Mouse (Mus musculus) bone marrow, adult 2 months (tissue): ENCODE measurements around the gene Uck2. TPM values are rescaled to one million over a fixed set of nuclear protein-coding genes. Genes with fewer than 3 reads are reported as not detected.

ENCODE experiments used
- H3K27ac ChIP-seq: fragments of 200-500 bp; 2 replicates; pipeline ENCODE4 v1.5.1; 2012; ENCODE audit warnings: low read depth, mild to moderate bottlenecking, control low read depth, inconsistent platforms, low read length; ENCODE audit not compliant: control insufficient read depth, poor library complexity, insufficient read depth
- H3K4me1 ChIP-seq: fragments of 200-500 bp; 2 replicates; pipeline ENCODE4 v1.6.1; 2011; ENCODE audit warnings: low read length; ENCODE audit not compliant: control insufficient read depth, insufficient read depth
- H3K4me3 ChIP-seq: fragments of 200-500 bp; replicated peaks from 2 replicates; pipeline ENCODE3; 2011; ENCODE audit warnings: mild to moderate bottlenecking, low read depth, low read length, control low read depth; ENCODE audit not compliant: control insufficient read depth
- CTCF ChIP-seq: fragments of 200-500 bp; IDR thresholded peaks from 2 replicates; pipeline ENCODE4 v1.5.1; 2011; ENCODE audit warnings: low read length, control low read depth; ENCODE audit not compliant: control insufficient read depth, insufficient read depth
- POLR2A ChIP-seq: fragments of 200-500 bp; IDR thresholded peaks from 2 replicates; pipeline ENCODE4 v1.6.1; 2011; ENCODE audit warnings: low read depth, mild to moderate bottlenecking, control low read depth, low read length, borderline replicate concordance; ENCODE audit not compliant: control insufficient read depth
- WGBS: fragments of 180-500 bp; shearing (Covaris S2); methylation state at CpG from one replicate; pipeline ENCODE4 v1.1.7; 2018; 5-methylcytosine and 5-hydroxymethylcytosine counted together
- polyA plus RNA-seq: library from polyadenylated mRNA; stranded (reverse); fragments of >200 nt; gene quantifications from 2 replicates; pipeline ENCODE4 v1.2.4, GENCODE M21; 2011; ENCODE audit warnings: low replicate concordance; ENCODE audit not compliant: missing spikeins, insufficient read depth, insufficient read length

The Uck2 gene
- polyA plus RNA-seq, 1 experiment = 42.3 TPM

DNA sequence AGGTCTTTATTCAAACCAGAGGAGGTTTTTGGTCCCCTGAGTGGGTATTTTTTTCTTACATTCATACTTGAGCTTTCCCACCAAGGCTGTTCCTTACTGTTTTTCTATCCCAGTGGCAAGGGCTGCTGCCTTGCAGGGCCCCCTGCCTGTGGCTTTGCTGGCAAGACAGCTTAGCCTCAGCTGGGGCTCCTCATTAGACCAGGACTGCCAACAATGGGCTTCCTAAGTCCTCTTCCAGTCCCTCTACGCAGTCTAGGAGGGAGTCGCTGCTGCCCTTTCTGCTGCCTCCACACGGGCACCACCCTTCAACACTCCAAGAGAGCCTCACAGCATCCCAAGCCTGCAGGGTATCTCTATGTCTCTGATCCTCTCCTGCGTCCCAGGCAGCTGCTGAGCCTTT, 76.3 kb downstream of the Uck2 start:
- no peaks in the 10 kb centered on the region for H3K4me1 ChIP-seq
- H3K4me3 ChIP-seq = no peak overlapping the region
- H3K27ac ChIP-seq = no peak overlapping the region
- WGBS = 70% methylated on average over 4 of the region's 4 CpGs
- TF ChIP-seq POLR2A (no peak), CTCF (no peak)

GRCm38 (mm10) chr1:167205177-167205750, 79.9 kb downstream of the Uck2 start:
- TF ChIP-seq POLR2A (no peak), CTCF (no peak)
- H3K4me1 ChIP-seq = no peaks in the 10 kb centered on the region
- WGBS = 79% methylated on average over 8 of the region's 8 CpGs
- no peak overlapping the region for H3K4me3 ChIP-seq
- no peak overlapping the region for H3K27ac ChIP-seq

DNA sequence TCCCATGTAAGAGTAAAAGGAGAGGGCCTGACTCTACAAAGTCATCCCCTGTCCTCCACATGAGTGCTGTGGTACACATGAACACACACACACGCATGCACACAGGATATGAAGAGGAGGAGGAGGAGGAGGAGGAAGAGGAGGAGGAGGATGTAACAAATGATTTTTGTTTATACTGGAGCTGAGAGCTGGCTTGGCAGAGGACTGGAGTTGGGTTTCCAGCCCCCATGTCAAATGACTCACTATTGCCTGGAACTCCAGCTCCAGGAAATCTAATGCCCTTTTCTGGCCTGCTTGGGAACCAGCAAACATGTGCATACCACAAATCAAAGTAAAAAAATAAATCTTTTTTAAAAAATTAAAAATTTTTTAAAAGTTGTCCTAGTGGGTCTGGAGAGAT, 80.7 kb downstream of the Uck2 start:
- H3K4me1 ChIP-seq = no peaks in the 10 kb centered on the region
- no peak overlapping the region for H3K4me3 ChIP-seq
- no peak for TF ChIP-seq POLR2A
- no peak for TF ChIP-seq CTCF
- H3K27ac ChIP-seq = no peak overlapping the region
- WGBS = 95% methylated on average over 1 of the region's 1 CpGs

DNA sequence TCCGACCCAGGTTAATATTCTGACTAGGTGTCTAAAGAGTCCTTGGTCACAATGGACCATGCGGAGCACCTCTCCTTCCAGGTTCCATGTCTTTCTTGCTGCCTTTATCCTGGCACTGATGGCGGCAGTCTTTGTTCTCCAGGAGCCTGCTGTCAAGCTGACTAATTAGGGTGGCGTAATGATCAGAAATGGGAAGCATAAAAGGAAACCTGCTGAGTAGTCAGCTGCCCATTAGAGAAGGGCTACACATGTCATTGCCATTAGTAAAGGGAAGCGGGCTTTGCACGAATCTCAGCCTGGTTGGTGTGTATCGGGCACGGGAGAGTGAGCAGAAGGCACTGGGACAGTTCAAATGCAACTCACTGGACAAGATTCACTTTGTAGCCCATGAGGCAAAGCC, 90.4 kb downstream of the Uck2 start:
- WGBS = 60% methylated on average over 8 of the region's 8 CpGs
- Histone ChIP-seq H3K27ac (no peak overlapping the region), H3K4me1 (no peaks in the 10 kb centered on the region), H3K4me3 (no peak overlapping the region)
- TF ChIP-seq POLR2A (no peak), CTCF (no peak)

GRCm38 (mm10) chr1:167187791-167188190, 97.3 kb downstream of the Uck2 start:
- 35% methylated on average over 5 of the region's 5 CpGs for WGBS
- H3K4me3 ChIP-seq = no peak overlapping the region
- no peak overlapping the region; the same call in 1 of the 2 replicates for H3K27ac ChIP-seq
- H3K4me1 ChIP-seq = no peaks in the 10 kb centered on the region
- TF ChIP-seq CTCF = no peak

- H3K4me3 ChIP-seq = no peak overlapping the region
- TF ChIP-seq POLR2A (no peak), CTCF (no peak)
- no peak overlapping the region for H3K27ac ChIP-seq
- 40% methylated on average over 9 of the region's 9 CpGs for WGBS
- no peaks in the 10 kb centered on the region for H3K4me1 ChIP-seq
Observed at GRCm38 (mm10) chr1:167181919-167182616, 103.1 kb downstream of the Uck2 start.

Other genes with a start within 250 kb of the Uck2 start
- gene Tmco1, start 23.1 kb upstream of the Uck2 start, polyA plus RNA-seq = 26.4 and 29.7 TPM in 2 replicates
- gene Aldh9a1, start 64.7 kb upstream of the Uck2 start, polyA plus RNA-seq = 14.1 and 23.8 TPM in 2 replicates
- 101 and 121 TPM in 2 replicates for gene Mgst3, start 108.5 kb upstream of the Uck2 start, polyA plus RNA-seq
- gene Lrrc52, start 181.5 kb upstream of the Uck2 start, polyA plus RNA-seq = not detected in 2 replicates